Mouse (Mus musculus): ENCODE measurements at regions not wholly inside any gene's neighbourhood (a gene's known extent, or its start where the extent isn't known, plus 50 kb on each side); places are given as distances from the start of the nearest gene placed in this dataset.

DNA sequence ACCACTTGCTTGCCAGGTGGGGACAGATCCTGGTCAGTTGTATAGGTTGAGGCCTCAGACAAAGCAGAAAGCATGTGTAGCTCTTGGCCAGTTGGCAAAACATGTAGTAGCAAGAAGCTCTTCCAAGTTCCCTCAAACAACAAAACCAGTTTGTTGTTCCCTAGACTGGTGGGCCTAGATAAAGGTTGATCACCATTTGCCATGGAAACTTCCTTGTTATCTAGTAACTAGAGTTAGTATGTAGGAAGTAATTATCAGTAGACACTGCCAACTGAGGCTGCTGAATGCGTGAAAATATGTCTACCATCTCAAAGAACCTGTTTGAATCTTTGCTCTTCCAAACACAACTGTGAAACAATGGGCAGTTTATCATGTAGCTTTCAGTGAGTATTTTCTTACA lies 1098.7 kb downstream of the Pcdh18 start:
- no peak for DNase-seq (ENCODE audit: low read depth)

DNA sequence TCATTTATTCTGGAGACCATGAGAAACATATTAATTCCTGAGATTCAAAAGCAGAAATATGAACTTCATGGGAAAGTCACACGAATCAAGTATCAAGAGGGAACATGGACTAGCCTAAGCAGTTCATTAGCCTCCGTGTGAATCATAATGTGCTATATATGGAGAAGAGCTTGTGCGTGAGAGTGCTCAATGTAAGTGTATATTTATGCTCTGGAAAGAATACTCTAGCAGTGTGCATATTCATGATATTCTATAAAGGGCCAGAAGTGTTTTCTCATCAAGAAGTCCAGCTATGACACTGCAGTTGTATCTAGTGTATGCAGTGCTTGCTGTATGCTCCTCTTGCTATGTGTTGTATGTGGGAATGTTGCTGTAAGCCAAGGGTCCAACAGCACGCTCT lies 1102.0 kb downstream of the Pcdh18 start:
- no peak for DNase-seq (ENCODE audit: low read depth)

DNA sequence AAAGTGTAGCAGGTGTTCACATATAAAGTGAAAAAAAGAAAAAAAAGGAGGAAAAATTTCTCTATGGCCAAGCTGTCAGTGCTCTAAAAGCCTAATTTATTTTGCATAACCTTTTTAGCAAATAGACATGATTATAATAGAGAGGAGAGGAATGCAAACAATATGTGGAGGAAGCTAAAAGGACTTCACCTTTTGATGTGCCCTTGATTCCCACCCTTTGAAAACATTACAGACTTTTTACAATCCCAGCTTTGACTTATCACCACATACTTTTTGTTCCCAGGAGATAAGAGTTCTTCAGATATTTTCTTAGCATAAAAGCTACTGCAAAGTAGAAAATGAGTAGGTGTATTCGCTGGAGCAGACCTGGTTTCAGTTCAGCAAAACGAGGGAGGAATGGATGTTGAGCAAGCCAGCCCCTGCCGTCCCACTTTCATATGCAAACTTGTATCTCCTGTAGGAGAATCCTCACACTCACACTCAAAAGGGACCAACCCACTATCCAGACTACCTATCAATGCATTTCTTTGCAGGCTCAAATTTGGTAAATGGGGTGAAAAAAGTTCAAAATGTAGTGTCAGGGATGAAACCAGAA lies 1125.1 kb downstream of the Pcdh18 start:
- no peak for DNase-seq (ENCODE audit: low read depth)

DNA sequence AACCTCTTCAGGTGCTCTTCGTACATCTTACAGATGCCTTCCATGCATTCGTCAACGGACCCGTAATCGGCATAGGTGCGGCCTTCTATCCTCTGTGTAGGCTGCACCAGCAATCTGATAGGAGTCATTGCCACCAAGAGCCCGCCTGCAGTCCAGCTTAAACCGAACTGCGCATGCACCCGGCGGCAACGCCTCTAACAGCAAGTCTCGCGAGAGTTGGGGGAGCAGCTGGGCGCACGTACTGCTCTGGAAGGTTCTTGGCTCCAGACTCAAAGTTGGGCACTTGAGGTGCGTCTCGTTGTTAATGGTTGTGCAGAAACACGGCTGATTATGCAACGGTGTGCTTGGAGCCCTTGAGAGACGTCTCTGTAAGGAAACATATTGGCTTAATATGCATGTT lies 1148.2 kb downstream of the Pcdh18 start:
- no peak for DNase-seq (ENCODE audit: low read depth)

DNA sequence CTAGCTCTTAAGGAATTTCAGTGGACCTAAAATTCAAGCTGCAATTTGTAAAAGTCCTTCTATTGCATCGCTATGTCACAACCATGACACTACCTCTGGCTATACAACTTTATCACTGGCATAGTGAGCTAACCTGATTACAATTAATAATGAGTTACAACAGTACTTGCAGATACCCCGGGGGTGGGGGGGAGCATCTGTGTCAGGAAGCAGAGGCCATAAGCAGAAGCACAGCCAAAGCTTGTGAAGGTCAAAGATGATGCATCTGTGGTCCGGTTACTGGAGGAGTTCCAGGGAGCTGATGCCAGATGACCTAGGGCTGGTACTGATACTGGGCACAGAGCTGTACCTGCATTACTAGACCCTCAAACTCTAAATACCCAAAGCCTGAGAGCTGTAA lies 1152.3 kb downstream of the Pcdh18 start:
- peak; percentile 5 for DNase-seq (ENCODE audit: low read depth)

DNA sequence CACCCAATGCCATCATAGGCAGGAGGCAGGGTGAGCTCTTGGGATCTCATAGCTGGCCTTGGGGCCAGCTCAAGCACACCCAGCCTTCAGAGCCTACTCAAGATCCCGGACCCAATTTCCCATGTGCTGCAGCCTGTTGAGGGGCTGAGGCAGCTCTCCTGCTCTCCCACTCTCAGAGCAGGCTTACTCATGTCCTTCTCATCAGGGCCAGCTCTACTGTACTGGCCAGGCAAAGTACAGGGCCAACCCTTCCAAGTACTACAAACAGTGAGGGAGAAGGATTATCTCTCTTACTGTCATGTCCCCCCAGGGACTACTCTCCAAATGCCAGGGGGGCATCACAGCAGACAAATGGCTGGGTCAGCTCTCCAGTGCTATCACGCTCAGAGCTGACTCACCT lies 1169.8 kb downstream of the Pcdh18 start:
- no peak for DNase-seq (ENCODE audit: low read depth)

DNA sequence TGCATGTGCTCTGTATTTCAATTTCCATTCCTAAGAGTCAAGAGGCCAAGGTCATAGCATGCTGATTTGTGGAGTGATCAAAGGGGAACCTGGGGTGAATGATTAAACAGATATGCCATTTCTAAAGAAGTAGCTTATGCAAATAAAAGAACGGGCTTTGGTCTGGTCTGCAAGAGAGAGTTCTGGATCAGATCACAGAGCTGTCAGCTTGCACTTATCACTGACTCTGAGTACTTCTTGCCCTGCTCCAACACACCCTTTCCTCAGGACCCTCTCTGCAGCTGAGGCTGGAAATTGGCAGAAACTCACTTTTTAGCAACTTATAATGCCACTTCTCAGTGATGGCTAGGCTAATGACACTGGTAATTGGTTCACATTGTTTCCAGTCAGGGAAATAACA lies 1171.0 kb downstream of the Pcdh18 start:
- DNase-seq (ENCODE audit: low read depth): no peak

DNA sequence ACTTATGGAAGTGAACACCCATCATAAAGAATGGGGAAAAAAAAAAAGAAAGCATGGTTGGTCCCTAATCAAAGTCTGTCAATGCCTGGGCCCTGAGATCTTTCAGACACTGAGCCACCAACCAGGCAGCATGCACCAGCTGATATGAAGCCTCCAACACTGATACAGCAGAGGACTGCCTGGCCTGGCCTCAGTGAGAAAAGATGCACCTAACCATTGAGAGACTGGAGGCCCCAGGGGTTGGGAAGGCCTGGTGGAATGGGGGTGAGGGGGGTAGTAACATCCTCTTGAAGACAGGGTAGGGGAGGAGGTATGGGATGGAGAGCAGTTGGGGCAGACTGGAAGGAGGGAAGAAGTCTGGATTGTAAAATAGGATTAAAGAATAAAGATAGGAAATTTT lies 1172.8 kb downstream of the Pcdh18 start:
- no peak for DNase-seq (ENCODE audit: low read depth)

DNA sequence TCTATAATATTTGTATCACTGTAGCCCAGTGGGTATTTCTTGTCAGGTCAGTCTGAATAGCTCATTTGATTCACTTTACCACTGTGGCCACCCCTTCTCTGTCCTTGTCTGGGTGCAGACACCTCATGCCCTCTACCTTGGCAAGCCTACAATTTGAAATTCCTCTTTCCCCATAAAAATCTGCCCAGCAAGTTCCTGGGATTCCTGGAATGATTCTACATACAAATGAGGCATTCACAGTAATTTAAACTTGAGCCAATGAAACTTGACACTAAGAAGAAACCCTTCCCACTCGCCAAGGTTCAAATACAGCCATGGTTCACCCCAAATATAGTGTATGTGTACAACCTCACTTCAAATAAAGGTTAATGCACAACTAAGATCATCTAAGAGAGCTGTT lies 1174.6 kb downstream of the Pcdh18 start:
- DNase-seq (ENCODE audit: low read depth): no peak

DNA sequence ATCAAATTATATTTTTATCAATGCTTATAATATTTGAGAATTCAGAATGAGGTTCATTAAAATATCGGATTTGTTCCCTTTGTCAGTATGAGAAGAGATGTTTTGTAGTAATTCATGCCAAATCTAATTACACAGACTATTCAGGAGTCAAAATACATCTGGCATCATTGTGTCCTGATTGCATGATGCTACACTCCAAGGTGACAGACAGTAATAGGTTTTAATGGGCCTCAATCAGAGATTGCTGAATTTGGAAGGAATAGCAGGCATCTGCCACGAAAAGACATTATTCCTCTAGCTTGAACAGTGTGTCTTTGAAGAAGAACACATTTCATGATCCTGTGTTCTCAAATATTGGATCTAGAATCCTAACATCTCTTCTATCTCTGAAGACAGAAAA lies 1177.2 kb downstream of the Pcdh18 start:
- DNase-seq (ENCODE audit: low read depth): no peak

DNA sequence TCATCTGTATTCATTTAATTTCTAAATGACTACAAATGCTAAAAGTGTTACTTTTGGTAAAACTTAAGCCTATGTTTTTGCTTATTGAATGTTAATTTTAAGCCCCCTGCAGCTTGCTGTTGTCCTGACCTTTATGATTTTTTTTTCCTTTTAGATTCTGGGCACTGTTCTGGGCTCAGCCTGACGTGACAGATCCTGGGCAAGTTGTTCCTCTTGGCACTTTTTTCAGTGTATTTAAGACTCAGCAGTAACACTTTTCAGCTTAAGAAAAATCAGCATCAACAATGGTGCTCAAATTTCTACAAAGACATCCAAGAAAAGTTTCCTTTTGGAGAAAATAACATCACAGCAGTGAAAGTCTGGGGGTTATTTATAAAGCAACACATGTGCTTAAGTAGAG lies 1177.9 kb downstream of the Pcdh18 start:
- DNase-seq (ENCODE audit: low read depth): no peak

DNA sequence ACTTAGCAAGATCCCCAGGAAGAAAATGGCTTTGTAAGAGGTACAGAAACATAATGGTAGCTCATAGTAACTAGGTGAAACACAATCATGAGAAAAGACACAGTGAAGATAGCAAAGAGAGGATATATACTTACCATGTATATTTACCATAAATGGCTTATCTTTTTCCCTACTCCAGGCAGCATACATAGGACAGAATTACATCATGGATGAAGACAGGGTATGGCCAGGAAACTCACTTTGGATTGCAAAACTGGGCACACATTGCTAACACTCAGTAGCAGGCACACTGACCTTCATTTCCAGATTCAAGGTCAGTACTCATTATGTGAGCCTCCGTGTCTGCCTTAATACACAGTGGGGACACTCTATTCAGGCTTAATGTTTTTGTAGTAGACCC lies 1210.5 kb downstream of the Pcdh18 start:
- DNase-seq (ENCODE audit: low read depth): no peak

DNA sequence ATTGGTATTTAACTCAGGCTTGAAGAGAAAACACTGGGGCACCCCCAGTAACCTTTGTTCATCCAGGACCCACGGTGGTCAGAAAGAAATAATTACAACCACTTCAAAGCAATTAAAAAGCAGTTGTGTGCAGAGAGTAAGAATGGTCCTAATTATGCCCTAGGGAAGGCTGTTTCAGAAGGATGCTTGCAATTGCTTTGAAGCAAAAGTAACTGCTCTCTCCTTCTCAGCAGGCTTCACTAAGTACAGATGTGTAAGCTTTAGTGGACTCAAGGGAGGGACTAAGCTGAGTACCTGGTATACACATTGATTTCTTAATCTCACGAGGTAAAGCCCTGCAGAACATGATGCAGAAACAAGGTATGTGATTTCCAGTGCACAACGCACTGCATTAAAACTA lies 1242.1 kb downstream of the Pcdh18 start:
- DNase-seq (ENCODE audit: low read depth): no peak

DNA sequence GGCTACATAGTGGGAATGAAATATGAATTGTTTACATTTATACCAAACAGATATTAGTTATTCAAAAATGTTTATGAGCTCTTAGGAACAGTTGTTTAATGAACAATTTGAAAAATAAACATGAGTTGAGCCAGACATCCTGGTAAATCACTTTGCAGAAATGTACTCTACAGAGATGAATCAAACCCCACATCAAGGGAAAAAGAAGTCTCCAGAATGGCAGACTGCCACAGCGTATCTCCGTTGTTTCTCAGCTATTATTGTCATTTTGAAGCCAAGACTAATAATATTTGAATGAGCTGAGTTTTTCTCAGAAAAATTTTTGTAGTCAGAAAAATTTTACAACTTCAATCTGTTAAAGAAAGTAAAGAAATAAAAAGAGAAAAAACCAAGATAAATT lies 1253.1 kb downstream of the Pcdh18 start:
- no peak for DNase-seq (ENCODE audit: low read depth)

DNA sequence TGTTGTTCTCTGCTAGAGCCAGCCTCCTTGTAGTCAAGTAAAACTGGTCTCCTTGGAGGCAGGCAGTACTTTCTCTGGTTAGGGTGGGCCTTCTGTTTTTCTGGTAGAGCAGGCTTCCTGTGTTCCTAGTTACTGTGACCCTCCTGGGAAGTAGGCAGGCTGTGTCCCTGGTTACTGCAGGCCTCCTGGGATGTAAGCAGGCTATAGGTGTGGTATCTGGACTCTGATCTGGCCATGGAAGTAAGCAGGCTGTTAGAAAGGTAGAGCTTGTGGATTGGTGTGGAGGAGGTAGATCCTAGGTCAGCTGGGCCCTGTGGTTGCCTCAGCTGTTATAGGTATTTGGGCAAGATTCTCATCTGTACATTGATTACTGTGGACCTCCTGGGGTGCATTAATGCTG lies 1292.4 kb downstream of the Pcdh18 start:
- no peak for DNase-seq (ENCODE audit: low read depth)

DNA sequence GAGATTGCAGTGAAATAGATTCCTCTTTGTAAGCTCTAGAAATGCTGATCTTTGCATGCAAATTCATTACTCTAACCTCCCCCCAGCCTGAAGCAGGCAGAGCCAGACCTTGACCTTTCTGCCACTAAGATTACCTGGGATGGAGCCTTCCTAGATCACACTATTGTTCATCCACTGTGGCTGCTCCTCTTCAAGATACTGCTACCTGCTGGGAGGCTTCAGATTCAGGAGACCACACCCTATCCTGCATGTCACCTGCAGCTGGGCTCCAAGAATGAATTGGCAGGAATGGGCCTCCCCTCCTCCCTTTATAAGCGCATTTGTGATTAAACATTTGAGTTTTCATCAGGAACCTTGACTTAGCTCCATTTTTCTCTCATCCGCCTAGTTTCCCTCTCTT lies 1315.2 kb downstream of the Pcdh18 start:
- DNase-seq (ENCODE audit: low read depth): no peak

DNA sequence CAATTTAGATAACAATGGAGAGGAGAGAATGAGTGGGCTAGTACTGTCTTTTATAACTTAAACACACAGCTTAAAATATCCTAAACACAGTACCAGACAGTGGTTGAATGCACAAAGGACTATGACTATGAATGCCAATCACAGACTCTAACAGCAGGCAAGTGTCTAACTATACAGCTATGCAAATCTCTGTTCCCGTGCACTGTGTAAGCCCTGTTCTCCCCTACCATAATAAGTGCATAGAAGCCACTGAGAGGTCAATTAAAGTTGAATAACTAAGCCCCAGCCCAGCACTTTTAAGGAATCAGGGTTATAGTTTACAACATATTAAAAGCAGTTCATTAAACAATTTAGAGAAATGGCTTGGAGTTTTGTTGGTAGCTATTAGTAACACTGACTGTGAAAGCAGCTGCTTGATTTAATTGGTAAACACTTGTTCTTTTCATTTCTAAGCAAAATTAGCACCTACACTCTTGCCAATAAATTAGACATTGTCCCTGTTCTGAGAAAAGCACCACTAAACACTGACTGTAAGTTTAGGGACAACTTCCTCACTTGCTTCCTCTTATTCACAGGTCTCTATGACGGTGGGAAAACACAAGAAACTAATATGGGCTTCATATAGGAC lies 1327.6 kb downstream of the Pcdh18 start:
- no peak for DNase-seq (ENCODE audit: low read depth)

DNA sequence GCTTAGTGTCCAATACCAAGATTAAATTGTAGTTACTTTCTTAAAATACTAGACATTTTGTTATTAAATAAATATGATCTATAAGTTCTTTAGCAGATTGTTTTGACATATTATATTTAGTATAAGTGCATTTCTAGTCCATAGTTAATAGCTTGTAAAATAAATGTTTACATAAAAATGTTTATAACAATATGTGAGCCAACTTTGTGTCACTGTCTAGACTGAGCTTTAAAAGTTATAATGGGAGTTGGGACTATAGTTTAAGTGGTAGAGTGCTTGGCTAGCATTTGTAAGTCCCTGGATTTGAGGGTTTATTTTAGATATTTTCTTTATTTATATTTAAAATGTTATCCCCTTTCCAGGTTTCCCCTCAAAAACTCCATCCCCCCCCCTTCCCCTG lies 1367.3 kb downstream of the Pcdh18 start:
- no peak for DNase-seq (ENCODE audit: low read depth)
